In genomic region chr14:57675481-57675880, GRCm38 (mm10) we compare ENCODE assay signal across 12 mouse cellular contexts.
"Had no signal": no experiment of that assay in that cellular context is flagged by ENCODE, and none has a peak within 500 bp of the region (broad histone marks: within the 10 kb centered on the region; RNA-seq: fewer than 3 reads in every experiment).

No protein-coding gene starts in this region.

- DNase-seq: kidney, adult 9 months; kidney, postnatal 14 days; layer of hippocampus, postnatal 36 days; left cerebral cortex, postnatal 4 days; lung, adult 18-20 months; lung, postnatal 4 days; right cerebral cortex, adult 18-20 months; right cerebral cortex, postnatal 25 days; thymus, postnatal 36 days had no signal

- H3K4me3 ChIP-seq: limb, embryonic 13.5 days; midbrain, embryonic 12.5 days had no signal

- H3K27ac ChIP-seq: limb, embryonic 13.5 days; liver, embryonic 14.5 days; midbrain, embryonic 12.5 days had no signal
